Mouse (Mus musculus): ENCODE results near the gene Chrnb4. TPM values are rescaled to one million over a fixed set of nuclear protein-coding genes. Genes with fewer than 3 reads are reported as not detected.
A peak's percentile ranks its signal among the peaks of the same experiment; 100 is the strongest.

Chrnb4 gene
- polyA plus RNA-seq, 1 experiment from 2014 or later = 0.10 TPM

GRCm38 (mm10) chr9:54980674-54981073 is 67.9 kb downstream of the Chrnb4 start, which contains the start of gene Chrna5:
Chrna5 (plus strand) TSS chr9:54980880.
- DNase-seq (ENCODE audit: low spot score) = no peak
- Histone ChIP-seq H3K36me3 (ENCODE audit: insufficient read depth, low read length) (no peaks in the 10 kb centered on the region), H3K4me2 (replicated peaks; ENCODE audit: low read depth, low read length) (peak within 1 kb of the TSS; percentile 96), H3K4me3 (ENCODE audit: low read depth, low read length) (peak within 1 kb of the TSS; percentile 56), H3K27ac (ENCODE audit: low read length) (no peak within 1 kb of the TSS), H3K4me1 (ENCODE audit: insufficient read depth, low read depth, low read length) (no peaks in the 10 kb centered on the region; the same call in 1 of the 2 replicates), H3K9ac (replicated peaks; ENCODE audit: low read depth) (no peak within 1 kb of the TSS), H3K9me3 (ENCODE audit: low read length) (no peaks in the 10 kb centered on the region), H3K27me3 (replicated peaks; ENCODE audit: insufficient read depth, low read length) (peaks cover 12% of the 10 kb centered on the region)
- ATAC-seq = no peak
- TF ChIP-seq CTCF (IDR thresholded peaks at IDR 0.05) = no peak
- TF ChIP-seq EP300 (IDR thresholded peaks at IDR 0.05) = no peak
- WGBS = 70% methylated on average over 8 of the region's 8 CpGs

Other genes starting within 250 kb of the Chrnb4 start
- gene Ireb2, start 185.0 kb downstream of the Chrnb4 start, polyA plus RNA-seq (2015; fragmentation: Nextera tagmentation; extraction: Ambion mirVana) = 13.6 and 16.6 TPM in 2 replicates
- gene Hykk, start 131.5 kb downstream of the Chrnb4 start, polyA plus RNA-seq (2015; fragmentation: Nextera tagmentation; extraction: Ambion mirVana) = 3.1 and 3.7 TPM in 2 replicates
- gene Psma4, start 98.0 kb downstream of the Chrnb4 start, polyA plus RNA-seq (2015; fragmentation: Nextera tagmentation; extraction: Ambion mirVana) = 176 and 181 TPM in 2 replicates
- 0.74 and 0.75 TPM in 2 replicates for gene AY074887, start 97.8 kb downstream of the Chrnb4 start, polyA plus RNA-seq (2015; fragmentation: Nextera tagmentation; extraction: Ambion mirVana)
- 0.05 TPM in 1 of 2 replicates, not detected in the other for gene Chrna5, start 67.9 kb downstream of the Chrnb4 start, polyA plus RNA-seq (2015; fragmentation: Nextera tagmentation; extraction: Ambion mirVana)
- gene Chrna3, start 22.2 kb downstream of the Chrnb4 start, polyA plus RNA-seq (2015; fragmentation: Nextera tagmentation; extraction: Ambion mirVana) = 0.05 and 0.06 TPM in 2 replicates
- 24.5 and 26.1 TPM in 2 replicates for gene Ube2q2, start 100.1 kb upstream of the Chrnb4 start, polyA plus RNA-seq (2015; fragmentation: Nextera tagmentation; extraction: Ambion mirVana)
- 27.4 and 34.0 TPM in 2 replicates for gene Fbxo22, start 160.1 kb upstream of the Chrnb4 start, polyA plus RNA-seq (2015; fragmentation: Nextera tagmentation; extraction: Ambion mirVana)

Data from lung, postnatal 0 days (tissue).